Mouse (Mus musculus) ES-E14 (cell line): ENCODE measurements at regions not wholly inside any gene's neighbourhood (a gene's known extent, or its start where the extent isn't known, plus 50 kb on each side); places are given as distances from the start of the nearest gene placed in this dataset.
A peak's percentile ranks its signal among the peaks of the same experiment; 100 is the strongest.

Source experiments
- DNase-seq: peaks from one replicate; pipeline ENCODE4 v3.0.0-alpha.2; 2013; ENCODE audit warnings: low read depth, low spot score
- H3K27ac ChIP-seq: 2 replicates; pipeline ENCODE4 v1.5.1; 2012; ENCODE audit warnings: low read depth, mild to moderate bottlenecking, low read length, moderate library complexity, mixed read lengths; ENCODE audit not compliant: poor library complexity, insufficient read depth, severe bottlenecking
- H3K36me3 ChIP-seq: 2 replicates; pipeline ENCODE4 v1.6.1; 2012; ENCODE audit warnings: mild to moderate bottlenecking, low read length, moderate library complexity, mixed read lengths; ENCODE audit not compliant: control insufficient read depth, poor library complexity, insufficient read depth, severe bottlenecking
- H3K4me1 ChIP-seq, 2 experiments: fragments of 150-350 bp in 1 of 2; sonication (generic) in 1 of 2; 2 replicates each; pipeline ENCODE4 v1.6.1; 2012; ENCODE audit warnings: low read length in 2 of 2, mild to moderate bottlenecking in 1 of 2, mixed read lengths in 1 of 2; ENCODE audit not compliant: control insufficient read depth in 2 of 2, insufficient read depth in 2 of 2, poor library complexity in 1 of 2
- H3K4me3 ChIP-seq, 2 experiments: fragments of 150-350 bp in 1 of 2; sonication (generic) in 1 of 2; 2 replicates each; pipeline ENCODE4 v1.5.1; 2012; ENCODE audit warnings: low read length in 2 of 2, low read depth in 1 of 2, mild to moderate bottlenecking in 1 of 2, mixed read lengths in 1 of 2; ENCODE audit not compliant: insufficient read depth in 1 of 2, poor library complexity in 1 of 2, severe bottlenecking in 1 of 2
- H3K9ac ChIP-seq: 2 replicates; pipeline ENCODE4 v1.6.1; 2012; ENCODE audit warnings: low read depth, mild to moderate bottlenecking, low read length, mixed read lengths; ENCODE audit not compliant: poor library complexity, insufficient read depth, severe bottlenecking
- H3K9me3 ChIP-seq: fragments of 150-350 bp; sonication (generic); 2 replicates; pipeline ENCODE4 v1.6.1; 2012; ENCODE audit warnings: low read depth, mild to moderate bottlenecking, low read length; ENCODE audit not compliant: control insufficient read depth, insufficient read depth
- CHD2 ChIP-seq: IDR thresholded peaks from 2 replicates; pipeline ENCODE4 v1.6.1; 2014; ENCODE audit warnings: mild to moderate bottlenecking, low read depth, low read length, inconsistent platforms
- HCFC1 ChIP-seq: IDR thresholded peaks from 2 replicates; pipeline ENCODE4 v1.6.1; 2012; ENCODE audit warnings: low read length, inconsistent platforms, borderline replicate concordance; ENCODE audit not compliant: insufficient read depth
- MAFK ChIP-seq: IDR thresholded peaks from 2 replicates; pipeline ENCODE4 v1.6.1; 2014; ENCODE audit warnings: mild to moderate bottlenecking, low read depth, low read length, inconsistent platforms; ENCODE audit not compliant: insufficient read depth
- ZC3H11A ChIP-seq: IDR thresholded peaks from 2 replicates; pipeline ENCODE4 v1.6.1; 2012; ENCODE audit warnings: low read depth, mild to moderate bottlenecking, inconsistent platforms, low read length, borderline replicate concordance
- ZNF384 ChIP-seq: IDR thresholded peaks from 2 replicates; pipeline ENCODE4 v1.6.1; 2012; ENCODE audit warnings: low read depth, low read length, inconsistent platforms
- in situ Hi-C, 2 experiments: fragments of 600-800 bp; cut with MboI; formaldehyde crosslinking; loops; one replicate each; pipeline ENCODE4 v1.15.1; 2025; ENCODE audit warnings: low sequenced_read_pairs in 2 of 2, inconsistent platforms in 1 of 2; ENCODE audit not compliant: unreplicated experiment in 2 of 2

DNA sequence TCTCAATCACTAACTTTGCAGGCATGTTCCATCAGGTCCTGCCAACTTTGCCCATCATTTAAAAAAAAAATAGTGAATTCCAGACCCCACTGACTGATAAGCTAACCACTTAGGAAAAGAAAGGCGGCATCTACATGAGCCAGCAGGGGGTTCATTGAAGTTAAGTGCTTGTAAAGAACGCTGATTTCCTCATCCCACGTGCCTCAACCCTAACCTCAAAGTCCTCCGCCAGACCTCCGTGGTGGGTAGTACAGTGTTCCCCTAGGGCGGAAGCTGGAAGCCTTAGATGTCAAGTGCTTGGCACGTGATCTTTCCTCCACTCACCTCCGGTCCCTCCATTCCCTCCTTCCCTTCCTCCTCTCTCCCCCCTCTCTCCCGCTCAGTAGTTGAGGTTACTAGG, 158.5 kb upstream of the Mkln1 start:
- Histone ChIP-seq H3K36me3 (no peaks in the 10 kb centered on the region), H3K4me1 (0 out of 4 replicates have a peak, but pooled peaks cover 0 to 2% of the 10 kb centered on the region in 2 experiments), H3K27ac (no peak overlapping the region), H3K4me3 (no peak overlapping the region), H3K9ac (no peak overlapping the region), H3K9me3 (no peaks in the 10 kb centered on the region)
- peak; percentile 83 for DNase-seq
- in situ Hi-C loops, result no loop called here
- TF ChIP-seq HCFC1, result no peak
- TF ChIP-seq ZNF384, result peak; percentile 93
- TF ChIP-seq CHD2, result no peak

DNA sequence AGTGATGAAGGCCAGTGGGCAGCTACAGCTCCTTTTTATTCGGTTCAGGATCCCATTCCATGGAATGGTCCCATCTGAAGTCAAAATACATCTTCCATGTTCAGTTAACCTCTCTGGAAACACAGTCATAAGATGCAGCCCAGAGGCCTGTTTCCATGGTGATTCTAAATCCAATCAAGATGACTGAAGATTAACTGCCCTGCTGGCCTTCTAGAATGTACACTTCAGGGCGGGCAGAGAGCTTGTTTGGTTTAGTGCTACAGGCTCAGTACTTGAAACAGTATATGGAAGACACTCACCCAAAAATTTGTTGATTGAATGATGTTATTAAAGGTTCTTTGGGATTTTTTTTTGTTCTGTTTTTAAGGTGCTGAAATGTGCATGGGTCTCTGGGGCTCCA, 148.0 kb upstream of the Mkln1 start:
- Histone ChIP-seq H3K27ac (no peak overlapping the region), H3K9ac (no peak overlapping the region), H3K9me3 (no peaks in the 10 kb centered on the region), H3K36me3 (no peaks in the 10 kb centered on the region), H3K4me1 (no peaks in the 10 kb centered on the region), H3K4me3 (no peak overlapping the region)
- DNase-seq, result no peak
- TF ChIP-seq MAFK (no peak), CHD2 (no peak), HCFC1 (no peak), ZC3H11A (no peak), ZNF384 (no peak)
- in situ Hi-C loops, result no loop called here

DNA sequence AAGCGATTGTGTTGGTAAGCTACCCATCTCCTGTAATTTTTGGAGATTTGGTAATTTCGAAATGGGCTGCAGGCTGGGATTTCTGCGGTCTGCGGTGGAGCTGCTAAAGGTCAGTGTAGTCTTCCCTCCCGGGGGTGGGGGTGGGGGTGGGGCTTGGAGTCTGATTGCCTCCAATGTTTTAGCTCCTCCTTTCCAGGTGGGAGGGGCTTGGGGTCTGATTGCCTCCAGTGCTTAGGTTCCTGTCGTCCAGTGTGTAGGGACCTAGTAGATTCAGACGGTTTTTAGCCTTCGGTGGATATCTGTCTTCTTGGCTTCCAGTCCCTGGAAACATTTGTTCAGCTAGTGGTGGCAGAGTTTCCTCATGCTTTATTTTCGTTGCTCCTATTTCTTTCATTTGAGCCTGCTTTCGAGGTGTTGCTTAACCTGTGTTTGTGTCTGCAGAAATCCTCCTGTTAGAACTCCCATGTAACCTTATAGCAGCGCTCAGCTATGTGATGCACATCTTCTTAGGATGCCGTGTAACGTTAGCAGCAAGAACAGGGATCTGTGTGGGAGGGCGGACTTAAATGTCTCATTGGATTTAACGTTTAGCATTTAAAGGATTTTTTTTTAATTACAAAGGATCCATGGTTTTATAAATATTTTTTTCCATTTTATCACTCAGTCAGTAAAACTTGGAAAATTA, 145.1 kb upstream of the Mkln1 start:
- no peak for TF ChIP-seq CHD2
- no peak for TF ChIP-seq MAFK
- no peak for TF ChIP-seq HCFC1
- TF ChIP-seq ZNF384, result no peak
- TF ChIP-seq ZC3H11A, result no peak
- peak; percentile 88 for DNase-seq
- Histone ChIP-seq H3K27ac (no peak overlapping the region), H3K9me3 (no peaks in the 10 kb centered on the region), H3K4me3 (peak overlapping the region in 1 of 2 experiments; percentile 56; a peak in 2 of 4 replicates), H3K4me1 (no peaks in the 10 kb centered on the region), H3K9ac (no peak overlapping the region), H3K36me3 (no peaks in the 10 kb centered on the region)
- in situ Hi-C loops, result no loop called here

DNA sequence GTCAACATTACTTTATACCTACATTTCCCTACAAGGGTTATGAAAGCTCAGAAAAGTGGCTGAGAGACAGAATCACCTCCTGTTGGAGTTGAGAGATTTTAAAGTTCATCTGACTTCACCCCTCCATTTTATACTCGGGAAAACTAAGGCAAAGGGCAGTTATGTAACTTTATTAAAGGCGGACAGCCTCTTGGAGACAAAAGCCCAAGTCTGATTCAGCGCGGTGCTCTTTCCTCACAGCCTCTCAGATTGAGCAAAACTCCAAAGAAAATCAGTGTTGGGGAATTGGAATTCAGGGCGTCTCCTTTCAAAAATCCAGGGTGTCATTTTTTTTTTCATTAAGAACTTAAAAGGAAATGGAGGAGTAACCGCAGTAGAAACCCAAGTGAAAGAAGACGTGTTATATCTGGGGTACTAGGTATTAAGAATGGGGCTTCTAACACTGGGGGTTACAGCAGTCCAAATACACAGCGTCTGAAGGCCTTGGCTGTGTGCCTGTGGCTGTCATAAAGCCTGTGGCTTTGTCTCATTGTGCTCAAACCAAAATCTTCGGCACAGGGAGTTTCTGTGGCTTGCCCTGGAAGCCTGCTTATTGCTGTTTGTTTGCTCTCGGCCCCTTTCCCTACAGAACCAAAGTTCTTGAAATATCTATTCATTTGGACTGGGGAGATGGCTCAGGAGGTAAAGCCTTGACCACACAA, 137.7 kb upstream of the Mkln1 start:
- Histone ChIP-seq H3K27ac (no peak overlapping the region), H3K4me3 (no peak overlapping the region), H3K9ac (no peak overlapping the region), H3K4me1 (no peaks in the 10 kb centered on the region), H3K9me3 (no peaks in the 10 kb centered on the region), H3K36me3 (no peaks in the 10 kb centered on the region)
- DNase-seq, result no peak
- in situ Hi-C loops, result no loop called here
- no peak for TF ChIP-seq ZC3H11A
- no peak for TF ChIP-seq CHD2
- no peak for TF ChIP-seq HCFC1
- TF ChIP-seq ZNF384, result no peak
- no peak for TF ChIP-seq MAFK
